Mouse (Mus musculus): Measurements from ENCODE around the gene Cdc25a. TPM values are rescaled to one million over a fixed set of nuclear protein-coding genes. Genes with fewer than 3 reads are reported as not detected.

The Cdc25a gene
- polyA plus RNA-seq, 1 experiment from 2014 or later = 9.1 TPM

DNA sequence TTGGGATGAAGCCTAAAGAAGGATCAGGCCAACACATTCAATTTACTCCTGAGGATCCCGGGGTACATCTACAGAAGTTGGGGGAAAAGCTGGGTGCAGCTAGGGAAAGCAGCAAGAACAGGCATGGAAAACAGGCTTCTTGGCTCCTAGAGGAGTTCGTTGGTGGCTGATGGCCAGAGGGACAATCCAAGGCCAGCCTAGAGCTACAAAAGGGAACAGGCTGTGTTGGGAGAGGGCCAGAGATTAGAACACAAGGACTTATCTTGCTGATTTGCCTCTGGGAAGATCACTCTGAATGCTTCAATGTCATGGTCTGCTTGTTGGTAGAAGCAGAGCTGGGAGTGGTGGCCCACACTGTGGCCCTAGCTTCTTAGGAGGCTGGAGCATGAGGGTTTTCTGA is 42.6 kb downstream of the Cdc25a start:
- no peak overlapping the region for H3K4me3 ChIP-seq (ENCODE audit: low read length)
- no peaks in the 10 kb centered on the region for H3K9me3 ChIP-seq (ENCODE audit: control insufficient read depth, low read length)
- H3K9ac ChIP-seq (ENCODE audit: low read depth, low read length) = no peak overlapping the region
- no peaks in the 10 kb centered on the region for H3K27me3 ChIP-seq (replicated peaks; ENCODE audit: control insufficient read depth, insufficient read depth, low read length)
- H3K27ac ChIP-seq (ENCODE audit: low read depth, low read length) = no peak overlapping the region
- no peaks in the 10 kb centered on the region for H3K4me1 ChIP-seq (ENCODE audit: control insufficient read depth, insufficient read depth, low read depth, low read length)
- no peaks in the 10 kb centered on the region for H3K36me3 ChIP-seq (ENCODE audit: control insufficient read depth, insufficient read depth, low read length)
- no peak overlapping the region for H3K4me2 ChIP-seq (ENCODE audit: low read length)
- no peak for ATAC-seq
- WGBS = 78% methylated on average over 2 of the region's 2 CpGs

GRCm38 (mm10) chr9:109929131-109929530 is 53.8 kb downstream of the Cdc25a start:
- WGBS = 89% methylated on average over 3 of the region's 3 CpGs
- Histone ChIP-seq H3K27ac (ENCODE audit: low read depth, low read length) (no peak overlapping the region), H3K9ac (ENCODE audit: low read depth, low read length) (no peak overlapping the region), H3K9me3 (ENCODE audit: control insufficient read depth, low read length) (no peaks in the 10 kb centered on the region), H3K4me2 (ENCODE audit: low read length) (no peak overlapping the region), H3K27me3 (replicated peaks; ENCODE audit: control insufficient read depth, insufficient read depth, low read length) (no peaks in the 10 kb centered on the region), H3K4me1 (ENCODE audit: control insufficient read depth, insufficient read depth, low read depth, low read length) (peaks cover 11% of the 10 kb centered on the region), H3K36me3 (ENCODE audit: control insufficient read depth, insufficient read depth, low read length) (no peaks in the 10 kb centered on the region), H3K4me3 (ENCODE audit: low read length) (no peak overlapping the region)
- no peak for ATAC-seq

DNA sequence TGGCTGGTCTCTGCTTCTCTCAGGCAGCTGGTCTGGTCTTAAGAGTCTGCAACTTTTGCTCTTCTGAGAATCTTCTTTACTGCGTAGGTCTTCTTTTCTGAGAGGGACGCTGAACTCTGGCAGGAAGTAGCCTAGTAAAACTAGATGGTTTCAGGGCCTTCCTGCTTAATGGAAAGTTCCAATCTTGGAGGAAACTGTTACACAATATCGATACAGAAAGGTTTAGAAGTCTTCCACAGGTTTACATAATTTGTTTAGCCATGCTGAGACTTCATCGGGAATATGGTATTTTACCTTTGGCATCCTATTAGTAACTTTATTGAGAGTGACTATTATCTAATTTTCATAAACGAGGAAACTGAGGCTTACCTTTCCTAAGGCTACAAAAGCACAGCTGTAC is 54.7 kb downstream of the Cdc25a start:
- no peak for ATAC-seq
- 93% methylated on average over 5 of the region's 5 CpGs for WGBS
- H3K4me2 ChIP-seq (ENCODE audit: low read length) = no peak overlapping the region
- H3K36me3 ChIP-seq (ENCODE audit: control insufficient read depth, insufficient read depth, low read length) = no peaks in the 10 kb centered on the region
- no peak overlapping the region for H3K27ac ChIP-seq (ENCODE audit: low read depth, low read length)
- no peaks in the 10 kb centered on the region for H3K9me3 ChIP-seq (ENCODE audit: control insufficient read depth, low read length)
- no peak overlapping the region for H3K9ac ChIP-seq (ENCODE audit: low read depth, low read length)
- H3K4me3 ChIP-seq (ENCODE audit: low read length) = no peak overlapping the region
- peaks cover 16% of the 10 kb centered on the region for H3K4me1 ChIP-seq (ENCODE audit: control insufficient read depth, insufficient read depth, low read depth, low read length)
- H3K27me3 ChIP-seq (replicated peaks; ENCODE audit: control insufficient read depth, insufficient read depth, low read length) = no peaks in the 10 kb centered on the region

DNA sequence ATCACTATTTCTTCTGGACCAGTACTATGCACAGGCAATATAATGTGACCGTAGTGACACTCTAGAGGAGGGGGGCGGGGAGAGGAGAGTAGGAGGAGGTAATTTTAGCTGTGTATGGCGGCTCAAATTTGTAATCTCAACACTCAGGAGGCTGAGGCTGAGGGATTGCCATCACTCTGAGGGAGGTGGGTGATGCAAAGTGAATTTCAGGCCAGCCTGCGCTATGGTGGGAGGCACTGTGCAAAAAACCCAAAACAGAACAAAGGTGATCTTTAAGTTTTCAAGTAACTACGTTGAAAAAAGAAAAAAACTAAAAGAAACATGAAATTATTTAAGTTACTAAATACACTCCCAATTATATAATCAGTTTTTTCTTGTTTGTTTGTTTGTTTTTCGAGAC is 55.4 kb downstream of the Cdc25a start:
- peak overlapping the region; percentile 93 for H3K27ac ChIP-seq (ENCODE audit: low read depth, low read length)
- no peak for ATAC-seq
- no peaks in the 10 kb centered on the region for H3K27me3 ChIP-seq (replicated peaks; ENCODE audit: control insufficient read depth, insufficient read depth, low read length)
- peak overlapping the region; percentile 69 for H3K4me3 ChIP-seq (ENCODE audit: low read length)
- H3K36me3 ChIP-seq (ENCODE audit: control insufficient read depth, insufficient read depth, low read length) = no peaks in the 10 kb centered on the region
- peak overlapping the region; percentile 50 for H3K4me2 ChIP-seq (ENCODE audit: low read length)
- WGBS = 73% methylated on average over 6 of the region's 6 CpGs
- peak overlapping the region; percentile 64; the same call in 1 of the 2 replicates for H3K9ac ChIP-seq (ENCODE audit: low read depth, low read length)
- H3K4me1 ChIP-seq (ENCODE audit: control insufficient read depth, insufficient read depth, low read depth, low read length) = peaks cover 16% of the 10 kb centered on the region
- no peaks in the 10 kb centered on the region for H3K9me3 ChIP-seq (ENCODE audit: control insufficient read depth, low read length)

GRCm38 (mm10) chr9:109931257-109932171 is 56.1 kb downstream of the Cdc25a start, which contains the start of gene Map4:
Gene Map4, plus strand, starts transcription at chr9:109931460.
- Histone ChIP-seq H3K27me3 (replicated peaks; ENCODE audit: control insufficient read depth, insufficient read depth, low read length) (no peaks in the 10 kb centered on the region), H3K36me3 (ENCODE audit: control insufficient read depth, insufficient read depth, low read length) (no peaks in the 10 kb centered on the region), H3K27ac (ENCODE audit: low read depth, low read length) (peak within 1 kb of the TSS; percentile 93), H3K4me2 (ENCODE audit: low read length) (peak within 1 kb of the TSS; percentile 86), H3K9ac (ENCODE audit: low read depth, low read length) (peak within 1 kb of the TSS; percentile 81), H3K4me1 (ENCODE audit: control insufficient read depth, insufficient read depth, low read depth, low read length) (peaks cover 16% of the 10 kb centered on the region), H3K9me3 (ENCODE audit: control insufficient read depth, low read length) (no peaks in the 10 kb centered on the region), H3K4me3 (ENCODE audit: low read length) (peak within 1 kb of the TSS; percentile 69)
- ATAC-seq = peak; percentile 99
- WGBS = under 1% methylated on average over 88 of the region's 94 CpGs

GRCm38 (mm10) chr9:109932361-109932755 is 57.0 kb downstream of the Cdc25a start:
- Histone ChIP-seq H3K36me3 (ENCODE audit: control insufficient read depth, insufficient read depth, low read length) (no peaks in the 10 kb centered on the region), H3K4me2 (ENCODE audit: low read length) (peak overlapping the region; percentile 86), H3K27me3 (replicated peaks; ENCODE audit: control insufficient read depth, insufficient read depth, low read length) (no peaks in the 10 kb centered on the region), H3K9ac (ENCODE audit: low read depth, low read length) (peak overlapping the region; percentile 81), H3K4me3 (ENCODE audit: low read length) (peak overlapping the region; percentile 69), H3K4me1 (ENCODE audit: control insufficient read depth, insufficient read depth, low read depth, low read length) (peaks cover 16% of the 10 kb centered on the region), H3K27ac (ENCODE audit: low read depth, low read length) (peak overlapping the region; percentile 93), H3K9me3 (ENCODE audit: control insufficient read depth, low read length) (no peaks in the 10 kb centered on the region)
- WGBS = under 1% methylated on average over 20 of the region's 20 CpGs
- ATAC-seq = no peak

DNA sequence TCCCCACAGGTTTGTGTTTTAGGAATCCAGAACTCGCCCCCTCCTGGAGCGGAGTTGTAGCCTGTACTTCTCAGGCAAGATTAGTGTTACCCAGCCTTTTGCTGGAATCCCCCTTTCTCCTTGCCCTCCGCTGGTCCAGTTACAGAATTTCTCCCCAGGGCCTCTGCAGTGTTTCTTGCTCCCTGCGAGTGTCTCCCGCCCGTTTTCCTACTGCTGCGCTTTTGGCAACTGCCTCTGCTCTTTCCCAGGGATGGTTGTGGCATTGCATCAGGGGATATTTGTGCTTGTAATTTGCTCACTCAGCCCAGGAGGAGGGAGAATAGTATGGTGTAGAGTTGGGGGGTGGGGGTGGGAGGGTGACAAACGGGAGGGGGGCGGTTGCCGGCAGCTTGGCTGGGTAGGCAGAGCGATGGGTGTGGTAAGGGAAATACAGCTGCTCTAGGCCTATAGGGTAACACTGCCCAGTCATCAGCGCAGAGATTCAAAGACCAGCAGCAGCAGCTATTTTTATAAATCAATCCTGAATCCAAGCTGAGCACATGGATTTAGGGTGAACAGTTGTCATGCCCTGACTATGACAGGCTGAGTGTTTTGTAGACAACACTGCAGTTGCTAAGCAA is 57.5 kb downstream of the Cdc25a start:
- peaks cover 16% of the 10 kb centered on the region for H3K4me1 ChIP-seq (ENCODE audit: control insufficient read depth, insufficient read depth, low read depth, low read length)
- H3K4me2 ChIP-seq (ENCODE audit: low read length) = peak overlapping the region; percentile 86
- H3K27ac ChIP-seq (ENCODE audit: low read depth, low read length) = peak overlapping the region; percentile 93
- no peak for ATAC-seq
- H3K36me3 ChIP-seq (ENCODE audit: control insufficient read depth, insufficient read depth, low read length) = no peaks in the 10 kb centered on the region
- peak overlapping the region; percentile 69 for H3K4me3 ChIP-seq (ENCODE audit: low read length)
- peak overlapping the region; percentile 81 for H3K9ac ChIP-seq (ENCODE audit: low read depth, low read length)
- H3K9me3 ChIP-seq (ENCODE audit: control insufficient read depth, low read length) = no peaks in the 10 kb centered on the region
- WGBS = under 1% methylated on average over 12 of the region's 12 CpGs
- H3K27me3 ChIP-seq (replicated peaks; ENCODE audit: control insufficient read depth, insufficient read depth, low read length) = no peaks in the 10 kb centered on the region

GRCm38 (mm10) chr9:109939401-109939800 is 64.0 kb downstream of the Cdc25a start:
- ATAC-seq = no peak
- Histone ChIP-seq H3K4me1 (ENCODE audit: control insufficient read depth, insufficient read depth, low read depth, low read length) (0 out of 2 replicates have a peak, but pooled peaks cover 5% of the 10 kb centered on the region), H3K36me3 (ENCODE audit: control insufficient read depth, insufficient read depth, low read length) (no peaks in the 10 kb centered on the region), H3K27ac (ENCODE audit: low read depth, low read length) (no peak overlapping the region), H3K9ac (ENCODE audit: low read depth, low read length) (no peak overlapping the region), H3K27me3 (replicated peaks; ENCODE audit: control insufficient read depth, insufficient read depth, low read length) (no peaks in the 10 kb centered on the region), H3K4me2 (ENCODE audit: low read length) (no peak overlapping the region), H3K4me3 (ENCODE audit: low read length) (no peak overlapping the region), H3K9me3 (ENCODE audit: control insufficient read depth, low read length) (no peaks in the 10 kb centered on the region)
- WGBS = 96% methylated on average over 3 of the region's 3 CpGs

DNA sequence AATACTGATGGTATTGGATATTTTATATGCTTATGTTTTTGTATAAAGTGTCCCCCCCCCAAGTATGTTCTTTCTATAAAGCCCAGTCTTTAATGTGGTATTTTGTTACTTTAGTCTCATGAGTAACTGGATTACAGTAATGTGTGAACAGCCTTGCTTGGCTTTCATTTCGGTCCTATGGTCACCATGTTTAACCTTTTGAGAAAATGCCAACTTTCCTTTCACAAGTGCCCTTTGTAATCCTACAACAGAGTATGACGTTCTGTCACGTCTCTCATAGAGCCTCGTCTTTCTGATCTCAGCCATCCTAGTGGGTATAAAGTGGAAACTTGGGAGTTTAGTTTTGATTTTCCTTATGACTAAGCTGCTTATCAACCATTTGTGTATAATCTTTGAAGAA is 67.4 kb downstream of the Cdc25a start:
- H3K27ac ChIP-seq (ENCODE audit: low read depth, low read length) = no peak overlapping the region
- no peak for ATAC-seq
- no peaks in the 10 kb centered on the region for H3K9me3 ChIP-seq (ENCODE audit: control insufficient read depth, low read length)
- H3K4me1 ChIP-seq (ENCODE audit: control insufficient read depth, insufficient read depth, low read depth, low read length) = no peaks in the 10 kb centered on the region
- H3K4me3 ChIP-seq (ENCODE audit: low read length) = no peak overlapping the region
- 60% methylated on average over 4 of the region's 4 CpGs for WGBS
- H3K27me3 ChIP-seq (replicated peaks; ENCODE audit: control insufficient read depth, insufficient read depth, low read length) = no peaks in the 10 kb centered on the region
- H3K36me3 ChIP-seq (ENCODE audit: control insufficient read depth, insufficient read depth, low read length) = no peaks in the 10 kb centered on the region
- H3K4me2 ChIP-seq (ENCODE audit: low read length) = no peak overlapping the region
- no peak overlapping the region for H3K9ac ChIP-seq (ENCODE audit: low read depth, low read length)
